Mouse (Mus musculus) forebrain, postnatal 0 days (tissue): ENCODE measurements around the gene Phactr2. TPM values are rescaled to one million over a fixed set of nuclear protein-coding genes. Genes with fewer than 3 reads are reported as not detected.

Source experiments
- ATAC-seq: fragments of 200-750 bp; cut with Nextera tagmentation; 2 replicates; pipeline ENCODE4 v1.8.0; 2017; ENCODE audit warnings: mild to moderate bottlenecking, moderate library complexity
- DNase-seq: peaks from one replicate; pipeline ENCODE4 v3.0.0-alpha.2; 2015
- H3K27ac ChIP-seq: fragments of 300-500 bp; sonication (generic); 2 replicates; pipeline ENCODE4 v1.5.1; 2014; ENCODE audit warnings: low read depth, mild to moderate bottlenecking, antibody characterized with exemption, low read length, moderate library complexity, mixed read lengths
- H3K27me3 ChIP-seq: fragments of 300-500 bp; sonication (generic); 2 replicates; pipeline ENCODE4 v1.6.1; 2014; ENCODE audit warnings: mild to moderate bottlenecking, low read length, mixed read lengths; ENCODE audit not compliant: insufficient read depth
- H3K36me3 ChIP-seq: fragments of 300-500 bp; sonication (generic); 2 replicates; pipeline ENCODE4 v1.6.1; 2014; ENCODE audit warnings: mild to moderate bottlenecking, moderate library complexity; ENCODE audit not compliant: insufficient read depth
- H3K4me1 ChIP-seq: fragments of 300-500 bp; sonication (generic); 2 replicates; pipeline ENCODE4 v1.6.1; 2014; ENCODE audit warnings: antibody characterized with exemption; ENCODE audit not compliant: insufficient read depth
- H3K4me2 ChIP-seq: fragments of 300-500 bp; sonication (generic); 2 replicates; pipeline ENCODE4 v1.6.1; 2014; ENCODE audit warnings: low read depth, mild to moderate bottlenecking, moderate library complexity
- H3K4me3 ChIP-seq: fragments of 300-500 bp; sonication (generic); 2 replicates; pipeline ENCODE4 v1.5.1; 2014; ENCODE audit warnings: low read depth, low read length, mixed read lengths
- H3K9ac ChIP-seq: fragments of 300-500 bp; sonication (generic); 2 replicates; pipeline ENCODE4 v1.6.1; 2014; ENCODE audit warnings: mild to moderate bottlenecking
- H3K9me3 ChIP-seq: fragments of 300-500 bp; sonication (generic); 2 replicates; pipeline ENCODE4 v1.6.1; 2016; ENCODE audit warnings: low read length
- CTCF ChIP-seq: sonication (generic); IDR thresholded peaks from 2 replicates; pipeline ENCODE4 v1.5.1; 2016; ENCODE audit warnings: antibody characterized with exemption, control low read depth, low read depth
- WGBS: fragments of 180-500 bp; shearing (Covaris S2); extraction: QIAGEN DNeasy Blood & Tissue Kit; methylation state at CpG from one replicate; pipeline ENCODE4 v1.1.7; 2014; 5-methylcytosine and 5-hydroxymethylcytosine counted together
- polyA plus RNA-seq: library from polyadenylated mRNA; unstranded; fragments of >200 nt; fragmentation: Nextera tagmentation; extraction: Ambion mirVana; gene quantifications from 2 replicates; pipeline ENCODE4 v1.2.1, GENCODE M21; 2015
- total RNA-seq: library from RNA; depleted of rRNA; stranded (reverse); fragments of >200 nt; gene quantifications from 2 replicates; pipeline ENCODE4 v1.2.3, GENCODE M21; 2014

The Phactr2 gene
- total and polyA plus RNA-seq, 2 experiments from 2014 or later, result 8.1 to 10.5 TPM

GRCm38 (mm10) chr10:13275152-13275551 is 199.1 kb downstream of the Phactr2 start:
- DNase-seq (no peak), ATAC-seq (no peak)
- no peaks in the 10 kb centered on the region for H3K9me3 ChIP-seq
- no peak overlapping the region for H3K9ac ChIP-seq
- no peaks in the 10 kb centered on the region for H3K36me3 ChIP-seq
- no peak overlapping the region for H3K4me3 ChIP-seq
- peak; percentile 13; the same call in 1 of the 2 replicates for TF ChIP-seq CTCF
- no peak overlapping the region for H3K4me2 ChIP-seq
- no peaks in the 10 kb centered on the region for H3K4me1 ChIP-seq
- 82% methylated on average over 6 of the region's 6 CpGs for WGBS
- no peaks in the 10 kb centered on the region for H3K27me3 ChIP-seq
- H3K27ac ChIP-seq, result no peak overlapping the region

GRCm38 (mm10) chr10:13274699-13275098 is 199.5 kb downstream of the Phactr2 start:
- DNase-seq, result no peak
- Histone ChIP-seq H3K4me3 (no peak overlapping the region), H3K4me2 (no peak overlapping the region), H3K27ac (no peak overlapping the region), H3K9ac (no peak overlapping the region), H3K27me3 (no peaks in the 10 kb centered on the region), H3K9me3 (no peaks in the 10 kb centered on the region), H3K4me1 (no peaks in the 10 kb centered on the region), H3K36me3 (no peaks in the 10 kb centered on the region)
- no peak for ATAC-seq
- WGBS, result 95% methylated on average over 4 of the region's 4 CpGs
- TF ChIP-seq CTCF, result no peak

DNA sequence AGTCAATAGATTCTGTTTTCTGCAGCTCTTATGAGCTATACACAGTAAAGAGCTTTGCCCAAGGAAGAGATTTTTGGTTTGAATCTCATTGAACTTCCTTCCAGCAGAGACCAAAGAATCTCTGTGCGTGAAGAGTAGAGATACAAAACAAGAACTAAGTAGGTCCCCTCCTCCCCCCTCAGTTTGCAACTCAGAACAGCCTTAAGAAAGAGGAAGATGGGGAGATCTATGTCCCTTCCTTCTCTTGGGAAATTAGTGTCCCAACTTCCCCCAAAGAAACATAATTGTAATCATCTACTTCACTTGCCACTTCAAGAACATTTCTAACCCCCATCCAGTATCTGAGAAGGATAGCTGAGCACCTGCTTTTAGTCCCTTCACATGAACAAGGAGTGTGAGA is 200.5 kb downstream of the Phactr2 start:
- no peak for TF ChIP-seq CTCF
- no peak overlapping the region for H3K4me3 ChIP-seq
- 84% methylated on average over 1 of the region's 1 CpGs for WGBS
- DNase-seq, result no peak
- no peak for ATAC-seq
- no peak overlapping the region for H3K27ac ChIP-seq
- H3K36me3 ChIP-seq, result no peaks in the 10 kb centered on the region
- H3K4me2 ChIP-seq, result no peak overlapping the region
- H3K4me1 ChIP-seq, result no peaks in the 10 kb centered on the region
- no peaks in the 10 kb centered on the region for H3K9me3 ChIP-seq
- H3K27me3 ChIP-seq, result no peaks in the 10 kb centered on the region
- H3K9ac ChIP-seq, result no peak overlapping the region

GRCm38 (mm10) chr10:13271716-13272115 is 202.5 kb downstream of the Phactr2 start:
- Histone ChIP-seq H3K4me2 (no peak overlapping the region), H3K4me3 (no peak overlapping the region), H3K9me3 (no peaks in the 10 kb centered on the region), H3K27ac (no peak overlapping the region), H3K36me3 (no peaks in the 10 kb centered on the region), H3K9ac (no peak overlapping the region), H3K27me3 (no peaks in the 10 kb centered on the region), H3K4me1 (no peaks in the 10 kb centered on the region)
- ATAC-seq (no peak), DNase-seq (no peak)
- TF ChIP-seq CTCF, result no peak
- 91% methylated on average over 8 of the region's 8 CpGs for WGBS

DNA sequence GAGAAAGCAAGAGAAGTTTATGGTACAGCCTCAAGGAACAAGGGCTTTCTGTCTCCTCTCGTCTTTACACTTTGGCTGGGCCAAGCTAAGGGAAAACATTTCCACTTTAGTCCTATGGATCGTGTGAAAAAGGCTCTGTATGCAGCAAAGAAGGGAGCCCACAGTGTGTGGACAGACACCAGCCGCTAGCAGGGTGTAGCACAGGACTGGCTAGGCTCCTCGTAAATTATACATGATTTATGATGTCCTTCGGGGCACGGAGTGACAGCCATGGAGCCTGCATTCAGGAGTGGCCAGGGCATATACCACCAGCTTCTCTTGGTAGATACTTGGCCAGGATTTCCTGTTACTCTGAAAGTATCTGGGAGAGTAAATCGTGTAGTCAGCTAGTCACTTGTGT is 203.1 kb downstream of the Phactr2 start:
- H3K36me3 ChIP-seq, result no peaks in the 10 kb centered on the region
- no peak overlapping the region for H3K4me2 ChIP-seq
- no peaks in the 10 kb centered on the region for H3K9me3 ChIP-seq
- no peak overlapping the region for H3K9ac ChIP-seq
- no peak for TF ChIP-seq CTCF
- ATAC-seq (no peak), DNase-seq (no peak)
- H3K27ac ChIP-seq, result no peak overlapping the region
- H3K27me3 ChIP-seq, result no peaks in the 10 kb centered on the region
- 89% methylated on average over 7 of the region's 7 CpGs for WGBS
- H3K4me3 ChIP-seq, result no peak overlapping the region
- H3K4me1 ChIP-seq, result no peaks in the 10 kb centered on the region

DNA sequence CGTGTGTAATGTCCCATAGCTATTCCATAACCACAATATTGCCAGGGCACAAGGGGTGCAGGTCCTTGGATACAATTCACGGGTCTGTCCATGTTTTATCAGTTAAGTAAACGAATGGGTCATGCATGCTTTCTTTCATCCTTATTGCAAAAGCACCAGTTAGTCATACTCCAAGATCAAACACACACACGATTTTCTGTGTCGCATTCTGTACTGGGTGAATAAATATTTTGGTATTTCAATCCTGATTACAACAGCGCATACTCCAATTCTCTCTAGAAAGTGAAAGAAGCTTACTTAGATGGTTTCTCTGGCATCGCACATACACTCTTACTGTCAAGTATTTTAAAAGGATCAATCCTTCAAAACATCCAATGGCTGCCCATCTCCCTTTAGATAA is 203.9 kb downstream of the Phactr2 start:
- no peaks in the 10 kb centered on the region for H3K36me3 ChIP-seq
- no peaks in the 10 kb centered on the region for H3K27me3 ChIP-seq
- no peak for DNase-seq
- WGBS, result 97% methylated on average over 7 of the region's 7 CpGs
- no peaks in the 10 kb centered on the region for H3K9me3 ChIP-seq
- H3K9ac ChIP-seq, result no peak overlapping the region
- TF ChIP-seq CTCF, result no peak
- H3K27ac ChIP-seq, result no peak overlapping the region
- no peak overlapping the region for H3K4me3 ChIP-seq
- H3K4me2 ChIP-seq, result no peak overlapping the region
- ATAC-seq, result no peak
- H3K4me1 ChIP-seq, result no peaks in the 10 kb centered on the region

- H3K4me3 ChIP-seq, result no peak overlapping the region
- H3K36me3 ChIP-seq, result no peaks in the 10 kb centered on the region
- H3K9me3 ChIP-seq, result no peaks in the 10 kb centered on the region
- 87% methylated on average over 3 of the region's 3 CpGs for WGBS
- H3K9ac ChIP-seq, result no peak overlapping the region
- no peak overlapping the region for H3K4me2 ChIP-seq
- ATAC-seq (no peak), DNase-seq (no peak)
- no peaks in the 10 kb centered on the region for H3K4me1 ChIP-seq
- TF ChIP-seq CTCF, result no peak
- no peak overlapping the region for H3K27ac ChIP-seq
- no peaks in the 10 kb centered on the region for H3K27me3 ChIP-seq
These were observed 215.0 kb downstream of the Phactr2 start for GRCm38 (mm10) chr10:13259251-13259650.

GRCm38 (mm10) chr10:13256196-13256595 is 218.0 kb downstream of the Phactr2 start:
- WGBS, result 69% methylated on average over 7 of the region's 7 CpGs
- Histone ChIP-seq H3K4me2 (no peak overlapping the region), H3K27me3 (no peaks in the 10 kb centered on the region), H3K27ac (no peak overlapping the region), H3K9ac (no peak overlapping the region), H3K4me3 (no peak overlapping the region), H3K36me3 (no peaks in the 10 kb centered on the region), H3K9me3 (no peaks in the 10 kb centered on the region), H3K4me1 (no peaks in the 10 kb centered on the region)
- no peak for DNase-seq
- TF ChIP-seq CTCF, result no peak
- ATAC-seq, result no peak
